Comparison of ENCODE assay signal across 22 mouse cellular contexts in genomic region chr8:126819261-126819660, GRCm38 (mm10).
DNase-seq lines count a peak whose midpoint lies in the region; ATAC-seq lines count a peak whose summit lies in the region.
"Had no signal": no experiment of that assay in that cellular context is flagged by ENCODE, and none has a peak within 500 bp of the region (broad histone marks: within the 10 kb centered on the region; RNA-seq: fewer than 3 reads in every experiment).

No protein-coding gene starts in this region.

- H3K4me3 ChIP-seq in forebrain, embryonic 10.5 days = no peak overlapping the region
- H3K4me3 ChIP-seq: heart, embryonic 13.5 days; limb, embryonic 10.5 days; neural tube, embryonic 13.5 days had no signal

- no peaks in the 10 kb centered on the region for H3K9me3 ChIP-seq in forebrain, embryonic 10.5 days
- H3K9me3 ChIP-seq: G1E; heart, embryonic 13.5 days; limb, embryonic 10.5 days; neural tube, embryonic 13.5 days had no signal

- H3K36me3 ChIP-seq in forebrain, embryonic 10.5 days (replicated peaks) = no peaks in the 10 kb centered on the region
- H3K36me3 ChIP-seq: G1E; heart, embryonic 13.5 days; limb, embryonic 10.5 days; neural tube, embryonic 13.5 days had no signal

- peaks cover 5% of the 10 kb centered on the region; the same call in 1 of the 2 replicates for H3K4me1 ChIP-seq in forebrain, embryonic 10.5 days
- H3K4me1 ChIP-seq: neural tube, embryonic 13.5 days had no signal

- DNase-seq in kidney, adult 9 months = peak; percentile 43
- no peak for DNase-seq in kidney, adult 11 months
- DNase-seq in B cell, adult 2 months = peak; percentile 48 to 49
- peak; percentile 40 for DNase-seq in brain, adult 2 months (ENCODE audit: low read depth, low spot score)
- DNase-seq in forebrain, embryonic 10.5 days (ENCODE audit: extremely low spot score, low spot score) = no peak
- DNase-seq: adrenal gland, postnatal 36 days; cerebellum, adult 9-10 months; embryo, embryonic 11 days; heart, adult 11 months; kidney, adult 18-20 months; kidney, postnatal 10 days; layer of hippocampus, postnatal 36 days; lung, adult 2 months; right cerebral cortex, postnatal 14 days; spleen, adult 18-20 months had no signal

- peak; percentile 34; the same call in 1 of the 2 replicates for ATAC-seq in neutrophil, adult 5-6 weeks (ENCODE audit: extremely low read depth, insufficient number of reproducible peaks, low FRiP score, poor library complexity, severe bottlenecking)
- ATAC-seq in frontal cortex, adult (ENCODE audit: low TSS enrichment) = no peak
- ATAC-seq: CD4-positive, CD25-positive, alpha-beta regulatory T cell, adult 4 months had no signal

- H3K27ac ChIP-seq in forebrain, embryonic 10.5 days = no peak overlapping the region
- H3K27ac ChIP-seq: heart, embryonic 13.5 days; limb, embryonic 10.5 days; neural tube, embryonic 13.5 days had no signal

- H3K27me3 ChIP-seq in forebrain, embryonic 10.5 days (ENCODE audit: poor library complexity, severe bottlenecking) = no peaks in the 10 kb centered on the region
- H3K27me3 ChIP-seq: heart, embryonic 13.5 days; neural tube, embryonic 13.5 days had no signal

- 91% methylated on average over 3 of the region's 3 CpGs for WGBS in forebrain, embryonic 10.5 days

Comparison
In these comparisons a context has a peak if more than half of its experiments do, and no peak if none do; other contexts are left out.
1. DNase-seq: peak in kidney, adult 9 months (single experiment), B cell, adult 2 months (2 of 2) and brain, adult 2 months (single experiment); none in kidney, adult 11 months (single experiment) and forebrain, embryonic 10.5 days (single experiment).